Mouse (Mus musculus) spleen, adult 2 months (tissue): ENCODE measurements around the gene Hoxa4. TPM values are rescaled to one million over a fixed set of nuclear protein-coding genes. Genes with fewer than 3 reads are reported as not detected.

ENCODE experiments used
- DNase-seq, 2 experiments: peaks; one replicate each; pipeline versions ENCODE4 v3.0.0 to v3.0.0-alpha.2; 2012 to 2021; ENCODE audit warnings: low spot score in 2 of 2, low read depth in 1 of 2
- H3K27ac ChIP-seq: fragments of 200-500 bp; 2 replicates; pipeline ENCODE4 v1.5.1; 2012; ENCODE audit warnings: low read length, inconsistent platforms; ENCODE audit not compliant: insufficient read depth
- H3K27me3 ChIP-seq: fragments of 200-500 bp; 2 replicates; pipeline ENCODE4 v1.6.1; 2012; ENCODE audit warnings: mild to moderate bottlenecking, moderate library complexity, low read length, inconsistent platforms; ENCODE audit not compliant: control insufficient read depth, insufficient read depth
- H3K36me3 ChIP-seq: fragments of 200-500 bp; 2 replicates; pipeline ENCODE4 v1.6.1; 2012; ENCODE audit warnings: mild to moderate bottlenecking, low read length, inconsistent platforms; ENCODE audit not compliant: control insufficient read depth, insufficient read depth
- H3K4me1 ChIP-seq: fragments of 200-500 bp; 2 replicates; pipeline ENCODE4 v1.6.1; 2011; ENCODE audit warnings: inconsistent platforms; ENCODE audit not compliant: control insufficient read depth, insufficient read depth, insufficient read length
- H3K4me3 ChIP-seq: fragments of 200-500 bp; 2 replicates; pipeline ENCODE4 v1.5.1; 2011; ENCODE audit warnings: mild to moderate bottlenecking, inconsistent platforms; ENCODE audit not compliant: insufficient read depth, insufficient read length; ENCODE audit errors: extremely low read depth
- CTCF ChIP-seq: fragments of 200-500 bp; IDR thresholded peaks from 2 replicates; pipeline ENCODE4 v1.5.1; 2011; ENCODE audit warnings: mild to moderate bottlenecking, inconsistent platforms; ENCODE audit not compliant: insufficient read depth, insufficient read length, insufficient replicate concordance; ENCODE audit errors: extremely low read depth
- POLR2A ChIP-seq: fragments of 200-500 bp; IDR thresholded peaks from 2 replicates; pipeline ENCODE4 v1.6.1; 2011; ENCODE audit warnings: low read depth, low read length, inconsistent platforms
- WGBS: fragments of 180-500 bp; shearing (Covaris S2); methylation state at CpG from one replicate; pipeline ENCODE4 v1.1.7; 2018; 5-methylcytosine and 5-hydroxymethylcytosine counted together
- polyA plus RNA-seq: library from polyadenylated mRNA; depleted of rRNA; stranded (reverse); fragments of >200 nt; gene quantifications from 2 replicates; pipeline ENCODE4 v1.2.3, GENCODE M21; 2012

Gene Hoxa4
- polyA plus RNA-seq, 1 experiment: 0.68 TPM

DNA sequence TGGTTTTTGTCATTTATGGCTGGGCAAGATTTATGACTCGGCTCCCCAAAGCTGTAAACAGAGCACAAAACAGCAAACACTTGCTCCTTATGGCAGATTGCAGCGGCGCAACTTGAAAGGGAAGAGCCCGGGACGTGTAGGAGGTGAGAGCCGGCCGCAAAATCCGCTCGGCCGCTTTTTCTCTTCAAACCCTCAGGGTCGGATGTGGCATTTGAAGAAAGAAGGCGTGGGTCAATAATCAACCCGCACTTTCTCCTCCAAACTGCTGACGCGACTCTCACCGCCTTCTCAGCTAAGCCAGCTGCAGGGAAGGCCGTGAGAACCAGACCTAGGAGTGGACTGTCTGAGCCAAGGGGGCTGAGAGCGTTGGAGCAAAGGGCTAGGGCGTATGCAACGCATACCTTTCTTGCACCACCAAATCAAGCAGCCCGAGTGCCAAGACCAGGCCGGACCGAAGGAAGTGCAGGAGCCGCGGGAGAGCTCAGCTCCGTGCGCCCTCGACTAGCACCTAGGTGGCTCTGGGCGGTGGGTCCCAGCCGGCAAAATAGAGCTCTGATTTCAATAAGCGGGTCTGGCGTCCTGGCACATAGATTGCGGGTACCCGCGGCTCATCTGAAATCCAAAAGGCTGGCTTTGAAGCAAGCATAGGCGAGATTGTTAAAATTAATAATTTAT is 14.4 kb downstream of the Hoxa4 start, which contains the start of gene 5730596B20Rik:
5730596B20Rik (plus strand) TSS at position 438 of the 675 bp plus-strand sequence.
- no peak for TF ChIP-seq CTCF
- TF ChIP-seq POLR2A: no peak
- Histone ChIP-seq H3K36me3 (no peaks in the 10 kb centered on the region), H3K4me1 (no peaks in the 10 kb centered on the region), H3K4me3 (no peak within 1 kb of the TSS; the same call in 1 of the 2 replicates), H3K27me3 (peaks cover 2% of the 10 kb centered on the region; the same call in 1 of the 2 replicates), H3K27ac (0 out of 2 replicates have a peak within 1 kb of the TSS, but pooled peaks have one; percentile 2)
- DNase-seq: no peak
- 79% methylated on average over 36 of the region's 36 CpGs for WGBS

DNA sequence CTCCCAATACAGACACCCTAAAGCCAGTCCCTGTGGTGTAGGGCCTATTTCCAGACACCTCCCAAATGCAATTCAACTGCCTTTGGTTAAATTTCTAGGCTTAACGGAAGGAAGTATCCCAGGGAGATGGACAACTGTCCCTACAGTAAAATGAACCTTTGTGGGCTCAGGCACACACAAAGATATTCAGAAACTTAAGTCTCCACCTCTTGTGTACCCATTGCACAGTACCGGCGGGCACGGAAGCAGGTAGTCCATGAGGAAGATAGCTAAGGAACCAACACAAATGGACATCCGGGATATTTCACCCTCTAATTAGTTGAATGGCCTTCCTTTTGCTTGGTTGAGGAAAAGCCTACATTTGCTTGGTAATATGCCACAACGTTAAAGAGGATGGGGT is 15.2 kb downstream of the Hoxa4 start:
- Histone ChIP-seq H3K27ac (0 out of 2 replicates have a peak overlapping the region, but pooled peaks have one; percentile 2), H3K4me1 (no peaks in the 10 kb centered on the region), H3K27me3 (peaks cover 2% of the 10 kb centered on the region; the same call in 1 of the 2 replicates), H3K4me3 (no peak overlapping the region), H3K36me3 (no peaks in the 10 kb centered on the region)
- no peak for TF ChIP-seq POLR2A
- TF ChIP-seq CTCF: no peak
- no peak for DNase-seq
- WGBS: 79% methylated on average over 6 of the region's 6 CpGs

DNA sequence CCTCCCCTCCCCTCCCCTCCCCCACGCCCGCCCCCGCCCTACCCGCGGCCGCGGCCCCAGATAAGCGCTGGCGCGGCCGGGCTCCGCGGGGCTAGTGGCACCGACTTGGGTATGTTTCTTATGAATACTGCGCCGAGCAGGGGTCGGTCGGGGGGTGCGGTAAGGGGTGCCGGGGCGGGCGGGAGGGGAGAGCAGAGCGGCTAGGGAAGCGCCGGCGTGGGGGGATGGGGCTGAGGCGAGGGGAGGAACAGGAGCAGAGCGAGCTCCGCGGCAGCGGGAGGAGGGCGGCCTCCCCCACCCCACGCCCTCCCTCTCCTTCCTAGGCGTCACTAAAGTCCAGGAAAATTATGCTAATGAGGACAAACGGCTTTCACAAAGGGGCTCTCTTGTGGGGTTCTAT is 15.7 kb downstream of the Hoxa4 start:
- no peak overlapping the region for H3K27ac ChIP-seq
- H3K4me3 ChIP-seq: no peak overlapping the region

DNA sequence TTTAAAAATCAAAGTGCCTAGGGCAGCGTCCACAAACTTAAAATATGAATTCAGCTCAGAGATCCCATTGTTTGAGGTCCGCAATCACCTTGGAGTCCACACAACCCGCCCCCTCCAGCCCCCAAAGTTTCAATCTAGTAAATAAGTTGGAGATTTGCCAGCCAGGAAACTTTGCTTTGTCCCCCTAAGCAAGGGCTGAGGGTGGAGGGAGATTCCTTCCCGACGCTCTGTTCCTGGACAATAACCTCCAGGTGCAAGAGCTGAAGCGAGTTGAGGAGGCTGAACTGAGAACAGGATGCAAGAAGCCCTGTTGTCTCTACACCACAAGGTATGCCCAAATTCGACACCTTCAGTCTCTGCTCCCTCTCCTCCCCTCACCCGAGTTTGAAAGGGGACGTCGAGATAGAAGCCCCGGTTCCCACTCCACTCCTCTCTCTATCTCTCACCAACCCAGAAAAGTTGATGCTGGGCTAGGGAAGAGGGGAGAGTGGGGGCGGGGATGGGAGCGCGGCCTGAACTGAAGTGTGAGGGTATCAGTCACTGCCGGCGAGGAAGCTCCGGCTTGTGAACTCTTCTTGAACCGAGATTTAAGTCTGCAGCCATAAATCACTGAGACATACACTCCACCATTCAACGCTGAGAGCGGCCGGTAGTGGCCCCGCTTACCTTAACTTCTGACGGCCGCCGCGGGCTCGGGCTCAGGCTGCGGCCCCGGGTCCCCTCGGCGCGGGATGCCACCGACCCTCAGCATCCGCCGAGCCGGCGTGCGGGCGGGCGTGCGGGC is 16.4 kb downstream of the Hoxa4 start:
- no peak for DNase-seq
- TF ChIP-seq POLR2A: no peak
- TF ChIP-seq CTCF: no peak
- Histone ChIP-seq H3K27ac (0 out of 2 replicates have a peak overlapping the region, but pooled peaks have one; percentile 3), H3K4me1 (no peaks in the 10 kb centered on the region), H3K4me3 (no peak overlapping the region), H3K36me3 (no peaks in the 10 kb centered on the region), H3K27me3 (peaks cover 2% of the 10 kb centered on the region; the same call in 1 of the 2 replicates)
- 68% methylated on average over 41 of the region's 41 CpGs for WGBS

More for the DNA sequence above, 15.7 kb downstream of the Hoxa4 start:
- Histone ChIP-seq H3K36me3 (no peaks in the 10 kb centered on the region), H3K27me3 (peaks cover 2% of the 10 kb centered on the region; the same call in 1 of the 2 replicates), H3K4me1 (no peaks in the 10 kb centered on the region)
- DNase-seq: no peak
- WGBS: 63% methylated on average over 33 of the region's 35 CpGs
- TF ChIP-seq POLR2A (no peak), CTCF (no peak)

DNA sequence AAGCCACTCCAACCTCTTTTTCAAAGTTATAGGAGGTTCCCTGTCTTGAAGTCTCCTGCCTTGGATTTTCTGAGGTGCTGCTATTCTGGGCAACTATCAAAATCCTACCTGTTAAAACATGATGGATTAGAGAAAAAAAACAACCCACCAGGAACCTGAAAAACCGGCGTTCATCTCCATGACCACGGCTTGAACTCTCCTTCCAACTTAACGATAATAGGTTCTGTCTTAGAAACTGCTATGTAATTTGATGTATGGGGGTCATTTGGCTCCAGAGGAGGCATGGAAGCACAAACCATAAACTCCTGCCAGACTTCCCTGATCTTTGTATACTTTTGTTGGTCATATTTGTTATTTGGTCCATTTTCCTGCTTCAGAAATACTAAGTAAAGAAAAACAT is 17.9 kb downstream of the Hoxa4 start:
- peaks cover 2% of the 10 kb centered on the region; the same call in 1 of the 2 replicates for H3K27me3 ChIP-seq
- no peak overlapping the region for H3K4me3 ChIP-seq
- WGBS: 86% methylated on average over 4 of the region's 4 CpGs
- H3K4me1 ChIP-seq: no peaks in the 10 kb centered on the region
- DNase-seq: no peak
- no peak overlapping the region for H3K27ac ChIP-seq
- no peak for TF ChIP-seq POLR2A
- no peak for TF ChIP-seq CTCF
- H3K36me3 ChIP-seq: no peaks in the 10 kb centered on the region

DNA sequence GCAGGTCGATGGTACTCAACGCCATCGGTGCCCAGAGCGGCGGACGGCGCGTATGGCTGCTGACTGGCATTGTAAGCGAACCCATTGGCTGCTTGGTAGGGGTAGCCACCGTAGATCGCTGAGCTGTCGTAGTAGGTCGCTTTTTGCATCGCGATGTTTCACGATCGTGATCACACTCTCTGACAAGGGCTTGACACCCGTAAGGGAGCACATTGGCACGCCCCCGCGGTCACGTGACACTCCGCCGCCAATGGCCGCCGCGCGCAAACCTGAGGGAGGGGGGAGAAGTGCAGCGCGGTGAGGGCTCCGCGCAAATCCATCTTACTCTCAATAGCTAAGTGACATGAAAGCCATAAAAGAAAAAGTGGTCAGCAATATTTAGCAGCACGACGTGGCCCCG is 19.1 kb downstream of the Hoxa4 start:
- DNase-seq: no peak
- H3K27me3 ChIP-seq: peaks cover 2% of the 10 kb centered on the region; the same call in 1 of the 2 replicates
- H3K27ac ChIP-seq: peak overlapping the region; percentile 41
- WGBS: 82% methylated on average over 35 of the region's 35 CpGs
- no peak overlapping the region for H3K4me3 ChIP-seq
- TF ChIP-seq CTCF (no peak), POLR2A (no peak)
- H3K4me1 ChIP-seq: no peaks in the 10 kb centered on the region
- no peaks in the 10 kb centered on the region for H3K36me3 ChIP-seq
